Mouse (Mus musculus): ENCODE measurements around the gene Tfip11.
"Not testable (repeated sequence)": the region's sequence is repeated elsewhere in the genome, so short reads cannot be mapped to it uniquely, and the experiment has no call there.

Gene Tfip11

GRCm38 (mm10) chr5:112289819-112290535 lies 36.2 kb upstream of the Tfip11 start:
- DNase-seq (ENCODE audit: low read depth, low spot score): no peak

- no peak for DNase-seq (ENCODE audit: low read depth, low spot score)
Measured at GRCm38 (mm10) chr5:112290536-112290880, 35.6 kb upstream of the Tfip11 start.

DNA sequence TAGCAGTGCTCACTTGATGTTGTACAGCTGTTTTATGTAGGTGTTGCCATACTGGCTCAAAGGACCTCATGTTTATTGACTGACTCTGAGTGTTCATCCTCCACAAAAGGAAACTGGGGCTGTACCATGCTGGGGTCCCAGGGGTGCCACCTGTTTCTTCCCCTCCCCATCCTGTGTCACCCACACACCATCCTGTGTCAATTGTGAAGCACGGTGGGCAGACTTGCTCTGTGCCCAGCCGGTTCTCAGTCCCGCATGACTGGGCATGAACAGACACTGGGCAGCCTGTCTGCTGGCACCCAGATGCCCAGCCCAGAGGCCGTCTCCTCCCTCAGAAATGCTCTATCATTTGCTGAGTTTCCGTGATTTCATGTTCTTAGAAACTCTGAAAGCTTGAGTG lies 34.3 kb upstream of the Tfip11 start:
- no peak for DNase-seq (ENCODE audit: low read depth, low spot score)

DNA sequence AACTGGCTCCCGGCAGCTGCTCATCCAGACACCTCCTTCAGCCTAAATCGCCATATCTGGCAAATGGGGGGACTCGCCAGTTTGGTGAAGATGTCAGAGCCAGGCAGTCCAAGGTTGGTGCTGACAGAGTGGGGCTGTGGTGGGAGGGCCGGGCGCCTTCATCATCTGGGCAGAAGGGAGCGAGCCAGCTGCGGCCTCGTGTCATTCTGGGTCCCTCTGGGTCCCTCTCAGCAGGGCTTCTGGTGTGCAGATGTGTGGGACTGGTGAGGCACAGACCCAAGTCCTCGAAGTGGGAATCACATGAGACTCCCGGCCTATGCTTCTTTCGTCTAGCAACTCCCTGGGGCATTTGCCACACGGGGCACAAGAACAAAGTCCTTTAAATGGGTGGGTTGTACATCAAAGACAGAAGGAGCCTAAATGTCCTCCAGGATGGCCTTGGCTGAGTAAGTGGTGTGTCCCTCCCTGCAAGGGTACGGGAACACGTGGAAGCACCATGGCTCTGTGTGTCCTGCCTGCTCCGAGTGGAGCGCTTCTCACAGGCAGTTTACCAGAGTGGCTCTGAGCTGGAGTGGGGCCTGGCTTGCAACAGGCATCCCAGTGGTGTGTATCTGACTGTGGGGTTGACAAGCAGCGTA lies 33.7 kb upstream of the Tfip11 start:
- no peak for DNase-seq (ENCODE audit: low read depth, low spot score)

- no peak for DNase-seq (ENCODE audit: low read depth, low spot score)
Measured at GRCm38 (mm10) chr5:112293800-112294199, 32.4 kb upstream of the Tfip11 start.

- no peak for DNase-seq (ENCODE audit: low read depth, low spot score)
Measured at GRCm38 (mm10) chr5:112294696-112295095, 31.5 kb upstream of the Tfip11 start.

DNA sequence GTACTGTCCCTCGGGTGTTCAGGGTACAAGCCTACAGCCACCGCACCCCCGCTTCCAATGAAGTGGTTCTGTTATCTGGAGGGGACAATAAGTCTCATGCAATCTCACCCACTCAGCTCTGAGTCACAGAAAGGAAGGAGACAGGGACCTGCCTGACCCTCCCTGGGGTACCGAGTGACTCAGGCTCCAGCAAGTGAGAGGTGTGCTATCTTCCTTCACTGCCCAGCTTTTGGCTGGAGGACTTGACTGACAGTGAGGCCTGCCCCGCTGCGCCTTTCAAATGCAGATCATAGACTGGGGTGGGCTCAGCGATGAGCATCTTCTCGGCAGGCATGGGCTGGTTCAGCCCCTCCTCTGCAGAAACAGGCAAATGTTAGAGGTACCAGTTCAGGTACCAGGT lies 31.0 kb upstream of the Tfip11 start:
- no peak for DNase-seq (ENCODE audit: low read depth, low spot score)

GRCm38 (mm10) chr5:112295564-112295963 lies 30.6 kb upstream of the Tfip11 start:
- DNase-seq (ENCODE audit: low read depth, low spot score): no peak

DNA sequence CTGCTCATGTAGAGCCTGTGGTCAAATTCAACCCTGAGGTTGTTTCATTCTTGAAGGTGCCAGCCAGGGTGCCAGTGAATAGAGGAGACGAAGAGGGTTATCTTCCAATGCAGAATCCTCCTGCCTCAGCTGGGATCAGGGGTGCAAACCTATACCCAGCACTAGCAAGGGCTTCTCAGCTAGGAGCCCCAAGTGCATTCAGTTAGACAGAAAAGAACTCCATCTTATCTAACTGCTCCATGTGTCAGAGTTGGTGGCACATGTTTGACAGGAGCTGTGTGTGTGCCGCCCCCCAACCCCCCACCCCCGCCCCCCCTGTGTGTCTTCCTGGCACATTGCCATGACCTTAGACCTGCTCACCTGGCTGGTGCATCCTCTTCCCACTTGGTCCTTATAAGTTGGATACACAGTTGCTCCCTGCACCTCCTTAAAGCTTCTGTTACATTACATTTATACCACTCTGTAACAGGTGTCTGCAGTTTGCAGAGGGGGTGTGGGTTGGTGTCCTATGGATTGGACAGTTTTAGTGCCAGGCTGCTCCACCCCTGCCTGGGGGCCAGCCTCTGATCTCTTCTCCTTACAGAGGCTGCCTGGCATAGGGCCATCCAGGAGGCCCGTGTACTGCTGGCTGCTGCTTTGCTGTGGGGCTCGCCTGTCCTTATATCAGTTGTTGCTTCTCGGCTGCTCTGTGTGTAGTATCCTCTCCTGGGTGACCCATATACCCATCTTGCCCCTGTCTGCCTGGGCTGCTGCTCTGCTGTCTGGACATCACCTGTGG lies 29.6 kb upstream of the Tfip11 start:
- DNase-seq (ENCODE audit: low read depth, low spot score): no peak

GRCm38 (mm10) chr5:112297257-112297656 lies 28.9 kb upstream of the Tfip11 start:
- DNase-seq (ENCODE audit: low read depth, low spot score): peak; percentile 80

DNA sequence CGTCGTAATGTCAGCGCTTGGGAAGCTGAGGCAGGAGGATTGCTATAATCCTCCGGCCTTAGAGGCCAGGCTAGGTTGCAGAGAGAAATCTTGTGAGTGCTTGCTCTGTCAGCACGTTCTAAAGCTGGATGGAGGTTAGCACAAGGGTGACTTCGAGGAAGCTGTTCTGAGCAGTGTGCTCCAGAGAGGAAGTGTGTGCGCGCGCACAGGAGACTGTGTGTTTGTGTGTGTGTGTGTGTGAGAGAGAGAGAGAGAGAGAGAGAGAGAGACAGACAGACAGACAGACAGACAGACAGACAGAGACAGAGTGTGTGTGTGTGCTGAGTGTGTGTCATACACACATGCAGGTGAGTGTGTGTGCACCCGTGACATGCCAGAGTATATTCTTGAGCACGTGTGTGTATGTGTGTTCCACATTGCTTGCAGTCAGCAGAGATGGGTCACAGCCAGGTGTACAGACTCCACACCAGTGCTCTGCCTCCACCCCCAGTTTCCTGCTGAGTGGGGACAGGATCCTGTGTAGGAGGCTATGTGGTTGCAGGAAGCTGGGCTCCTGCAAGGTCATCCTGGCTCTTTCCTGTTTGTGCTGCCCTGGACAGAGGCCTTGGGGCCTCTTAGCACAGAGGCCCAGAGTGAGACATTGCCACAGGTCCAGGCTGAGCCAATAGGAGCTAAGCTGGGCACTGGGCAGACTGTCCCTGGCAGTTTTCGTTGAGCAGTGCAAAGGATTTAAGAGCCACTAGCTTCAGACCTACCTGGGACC lies 27.8 kb upstream of the Tfip11 start:
- DNase-seq (ENCODE audit: low read depth, low spot score): peak; percentile 69

- no peak for DNase-seq (ENCODE audit: low read depth, low spot score)
Measured at GRCm38 (mm10) chr5:112299399-112299798, 26.8 kb upstream of the Tfip11 start.

DNA sequence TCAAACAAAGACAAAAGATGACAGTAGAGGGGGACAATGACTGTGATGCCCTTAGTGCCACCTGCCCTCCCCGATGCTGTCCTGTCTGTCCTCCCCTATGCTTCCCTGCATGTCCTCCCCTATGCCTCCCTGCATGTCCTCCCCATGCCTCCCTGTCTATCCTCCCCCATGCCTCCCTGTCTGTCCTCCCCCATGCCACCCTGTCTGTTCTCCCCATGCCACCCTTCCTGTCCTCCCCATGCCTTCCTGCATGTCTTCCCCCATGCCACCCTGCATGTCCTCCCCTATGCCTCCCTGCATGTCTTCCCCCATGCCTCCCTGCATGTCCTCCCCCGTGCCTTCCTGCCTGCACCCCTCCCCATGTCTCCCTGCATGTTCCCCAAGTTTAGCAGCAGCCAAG lies 26.0 kb upstream of the Tfip11 start:
- no peak for DNase-seq (ENCODE audit: low read depth, low spot score)

- DNase-seq (ENCODE audit: low read depth, low spot score): no peak
Measured at GRCm38 (mm10) chr5:112300721-112301308, 25.3 kb upstream of the Tfip11 start.

DNA sequence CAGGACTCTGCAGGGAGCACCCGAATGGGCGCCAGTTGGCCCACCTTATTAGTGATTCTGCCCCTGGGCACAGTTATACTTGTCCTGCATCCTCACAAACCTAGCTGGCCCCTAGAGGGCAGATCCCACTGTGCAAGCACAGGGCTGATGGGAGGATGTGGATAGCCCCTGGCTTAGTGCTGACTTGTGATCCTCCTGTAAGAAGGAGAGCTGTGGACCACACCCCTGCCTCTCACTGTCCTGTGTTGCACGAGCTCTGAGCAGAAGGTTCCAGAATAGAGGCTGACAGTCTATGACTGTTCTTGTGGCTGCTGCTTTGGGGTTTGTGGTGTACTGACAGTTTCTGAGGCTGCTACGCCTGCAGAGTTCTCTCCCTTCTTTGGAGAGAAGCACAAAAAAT lies 24.5 kb upstream of the Tfip11 start:
- peak; percentile 43 for DNase-seq (ENCODE audit: low read depth, low spot score)

- DNase-seq (ENCODE audit: low read depth, low spot score): no peak
Measured at GRCm38 (mm10) chr5:112302310-112302709, 23.8 kb upstream of the Tfip11 start.

DNA sequence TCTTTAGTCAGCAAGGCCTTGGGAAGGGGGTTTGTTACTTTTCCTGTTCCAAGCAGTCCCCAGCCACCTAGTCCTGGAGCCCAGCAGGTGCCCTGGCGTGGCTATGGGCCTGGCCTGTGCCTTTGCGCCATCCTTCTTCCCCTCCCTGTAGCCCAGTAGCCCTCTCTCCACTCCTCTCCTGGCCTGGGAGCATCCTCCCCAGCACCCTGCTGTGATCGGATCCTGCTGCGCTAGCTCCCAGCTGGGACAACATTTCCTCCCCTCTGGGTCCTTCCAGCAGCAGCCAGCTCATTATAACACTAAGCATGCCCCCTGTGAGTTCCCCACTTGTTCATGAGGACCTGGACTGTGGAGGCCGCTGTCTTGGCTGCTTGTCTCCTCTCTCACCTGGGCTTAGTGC lies 20.3 kb upstream of the Tfip11 start:
- DNase-seq (ENCODE audit: low read depth, low spot score): no peak

GRCm38 (mm10) chr5:112313222-112313885 lies 12.8 kb upstream of the Tfip11 start:
- no peak for DNase-seq (ENCODE audit: low read depth, low spot score)

DNA sequence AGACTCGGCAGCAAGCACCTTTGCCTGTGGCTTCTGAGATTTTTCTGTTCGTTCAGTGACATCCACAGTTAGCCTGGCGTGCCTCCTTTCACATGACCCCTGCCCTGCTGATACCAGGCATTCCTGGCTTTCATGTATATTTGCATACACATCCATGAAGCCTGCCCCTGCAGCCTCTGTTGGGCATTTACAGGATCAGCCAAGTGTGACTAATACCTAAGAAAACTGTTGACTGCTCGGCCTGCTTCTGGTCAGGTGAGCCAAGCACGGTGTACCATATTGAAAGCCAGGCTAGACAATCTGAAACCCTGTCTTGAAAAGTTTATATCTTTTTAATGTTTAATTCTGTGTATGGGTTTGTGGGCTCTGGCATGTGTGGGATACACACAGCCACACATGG lies 9.7 kb upstream of the Tfip11 start:
- no peak for DNase-seq (ENCODE audit: low read depth, low spot score)

GRCm38 (mm10) chr5:112317328-112317727 lies 8.8 kb upstream of the Tfip11 start:
- no peak for DNase-seq (ENCODE audit: low read depth, low spot score)

DNA sequence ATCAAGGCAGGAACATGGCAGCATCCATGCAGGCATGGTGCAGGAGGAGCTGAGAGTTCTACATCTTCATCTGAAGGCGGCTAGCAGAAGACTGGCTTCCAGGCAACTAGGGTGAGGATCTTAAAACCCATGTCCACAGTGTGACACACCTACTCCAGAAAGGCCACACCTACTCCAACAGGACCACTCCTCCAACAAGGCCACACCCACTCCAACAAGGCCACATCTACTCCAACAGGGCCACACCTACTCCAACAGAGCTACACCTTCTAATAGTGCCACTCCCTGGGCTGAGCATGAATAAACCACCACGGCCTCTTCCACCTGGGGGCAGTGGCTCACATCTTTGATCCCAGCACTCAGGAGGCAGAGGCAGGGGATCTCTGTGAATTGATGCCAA lies 6.8 kb upstream of the Tfip11 start:
- not testable (repeated sequence) for DNase-seq (ENCODE audit: low read depth, low spot score)
